Mouse (Mus musculus): ENCODE data around the gene Wdr31. TPM values are rescaled to one million over a fixed set of nuclear protein-coding genes. Genes with fewer than 3 reads are reported as not detected.
A peak's percentile ranks its signal among the peaks of the same experiment; 100 is the strongest.

Gene Wdr31
- total and polyA plus RNA-seq, 2 experiments from 2014 or later = 4.3 to 17.6 TPM

DNA sequence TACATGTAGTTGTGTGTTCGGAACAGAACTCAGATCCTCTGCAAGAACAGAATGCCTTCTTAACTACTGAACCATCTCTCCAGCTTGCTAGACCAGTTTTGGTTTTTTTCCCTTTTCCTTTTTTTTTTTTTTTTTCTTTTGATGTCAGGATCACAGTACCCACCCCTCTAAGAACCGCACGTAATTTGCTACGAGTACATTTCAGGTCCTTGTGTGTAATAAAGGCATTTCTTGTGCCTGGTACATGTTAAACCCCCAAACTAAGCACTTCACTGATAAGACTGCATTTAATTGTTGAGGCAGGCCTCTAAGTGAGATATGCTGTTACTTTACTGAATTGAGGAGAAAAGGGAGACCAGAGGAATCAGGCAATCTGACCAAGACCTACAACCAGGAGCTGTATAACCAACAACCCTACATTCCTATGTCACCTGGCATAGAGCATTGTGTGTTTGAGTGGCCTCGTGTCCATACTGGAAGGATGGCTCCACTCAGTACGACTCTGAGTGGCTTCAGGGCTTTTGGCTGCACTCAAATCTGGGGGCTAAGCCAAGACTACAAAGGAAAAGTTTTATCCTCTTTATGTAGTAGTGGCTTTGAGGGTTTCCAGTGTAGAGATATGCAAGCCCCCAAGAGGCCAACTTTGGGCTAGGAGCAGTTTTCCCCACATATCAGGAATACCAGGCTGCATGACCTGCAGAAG lies 7.0 kb upstream of the Wdr31 start:
- Histone ChIP-seq H3K36me3 (ENCODE audit: insufficient read depth, low read length) (no peaks in the 10 kb centered on the region), H3K4me2 (ENCODE audit: low read depth, low read length) (no peak overlapping the region), H3K9ac (replicated peaks; ENCODE audit: low read length) (no peak overlapping the region), H3K9me3 (ENCODE audit: low read length) (no peaks in the 10 kb centered on the region), H3K4me3 (ENCODE audit: low read length) (no peak overlapping the region), H3K27me3 (ENCODE audit: insufficient read depth, low read length) (no peaks in the 10 kb centered on the region), H3K4me1 (ENCODE audit: insufficient read depth, low read length) (no peaks in the 10 kb centered on the region), H3K27ac (no peak overlapping the region)
- no peak for DNase-seq (ENCODE audit: low spot score)
- 86% methylated on average over 6 of the region's 6 CpGs for WGBS
- no peak for TF ChIP-seq CTCF (IDR thresholded peaks at IDR 0.05; ENCODE audit: low read depth)
- ATAC-seq = no peak

DNA sequence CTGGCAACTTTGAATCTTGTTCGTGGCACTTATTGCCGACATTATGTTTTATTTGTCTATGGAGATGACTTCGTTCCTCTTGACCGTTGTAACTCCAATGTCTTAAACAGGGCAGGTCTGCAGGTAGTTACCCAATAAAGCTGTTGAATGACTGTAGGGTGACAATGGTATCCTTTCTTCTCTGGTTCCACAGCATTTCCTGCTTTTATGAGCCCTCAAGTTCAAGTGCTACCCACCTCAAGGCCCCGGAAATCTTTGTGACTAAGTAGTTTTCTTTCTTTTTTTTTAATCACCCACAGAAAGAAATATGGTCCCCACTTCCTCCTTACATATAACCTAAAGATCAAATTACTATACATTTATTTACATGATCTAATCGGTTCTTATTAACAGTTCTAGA lies 5.1 kb upstream of the Wdr31 start:
- no peak for DNase-seq (ENCODE audit: low spot score)
- no peak overlapping the region for H3K4me2 ChIP-seq (ENCODE audit: low read depth, low read length)
- no peak overlapping the region for H3K9ac ChIP-seq (replicated peaks; ENCODE audit: low read length)
- 91% methylated on average over 6 of the region's 6 CpGs for WGBS
- no peak for TF ChIP-seq CTCF (IDR thresholded peaks at IDR 0.05; ENCODE audit: low read depth)
- no peaks in the 10 kb centered on the region for H3K36me3 ChIP-seq (ENCODE audit: insufficient read depth, low read length)
- no peaks in the 10 kb centered on the region for H3K4me1 ChIP-seq (ENCODE audit: insufficient read depth, low read length)
- H3K27me3 ChIP-seq (ENCODE audit: insufficient read depth, low read length) = no peaks in the 10 kb centered on the region
- H3K9me3 ChIP-seq (ENCODE audit: low read length) = no peaks in the 10 kb centered on the region
- H3K4me3 ChIP-seq (ENCODE audit: low read length) = no peak overlapping the region
- H3K27ac ChIP-seq = no peak overlapping the region
- no peak for ATAC-seq

DNA sequence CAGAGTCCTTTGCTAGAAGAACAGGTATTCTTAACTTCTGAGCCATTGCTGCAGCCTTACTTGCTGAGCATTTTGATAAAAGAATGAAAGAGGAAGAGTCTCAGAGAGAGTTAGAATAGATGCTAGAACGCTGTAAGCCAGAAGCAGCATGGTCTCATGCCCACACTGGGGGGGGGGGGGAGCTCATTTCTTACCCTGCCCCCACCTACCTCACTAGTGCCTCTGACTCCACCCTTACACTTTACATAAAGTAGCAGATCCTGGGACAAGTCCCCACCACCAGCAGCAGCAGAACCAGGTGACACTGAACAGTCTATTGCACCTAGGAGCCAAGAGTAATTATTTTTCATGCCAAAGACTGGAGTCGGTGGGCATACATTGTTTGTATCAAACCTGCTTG lies 4.4 kb upstream of the Wdr31 start:
- Histone ChIP-seq H3K36me3 (ENCODE audit: insufficient read depth, low read length) (no peaks in the 10 kb centered on the region), H3K4me1 (ENCODE audit: insufficient read depth, low read length) (no peaks in the 10 kb centered on the region), H3K27ac (no peak overlapping the region), H3K4me3 (ENCODE audit: low read length) (no peak overlapping the region), H3K27me3 (ENCODE audit: insufficient read depth, low read length) (no peaks in the 10 kb centered on the region), H3K9me3 (ENCODE audit: low read length) (no peaks in the 10 kb centered on the region), H3K9ac (replicated peaks; ENCODE audit: low read length) (no peak overlapping the region), H3K4me2 (ENCODE audit: low read depth, low read length) (no peak overlapping the region)
- DNase-seq (ENCODE audit: low spot score) = no peak
- no peak for TF ChIP-seq CTCF (IDR thresholded peaks at IDR 0.05; ENCODE audit: low read depth)
- WGBS = 87% methylated on average over 2 of the region's 2 CpGs
- ATAC-seq = no peak

GRCm38 (mm10) chr4:62472071-62472470 lies 1.4 kb upstream of the Wdr31 start:
- 91% methylated on average over 2 of the region's 2 CpGs for WGBS
- no peak for ATAC-seq
- TF ChIP-seq CTCF (IDR thresholded peaks at IDR 0.05; ENCODE audit: low read depth) = no peak

DNA sequence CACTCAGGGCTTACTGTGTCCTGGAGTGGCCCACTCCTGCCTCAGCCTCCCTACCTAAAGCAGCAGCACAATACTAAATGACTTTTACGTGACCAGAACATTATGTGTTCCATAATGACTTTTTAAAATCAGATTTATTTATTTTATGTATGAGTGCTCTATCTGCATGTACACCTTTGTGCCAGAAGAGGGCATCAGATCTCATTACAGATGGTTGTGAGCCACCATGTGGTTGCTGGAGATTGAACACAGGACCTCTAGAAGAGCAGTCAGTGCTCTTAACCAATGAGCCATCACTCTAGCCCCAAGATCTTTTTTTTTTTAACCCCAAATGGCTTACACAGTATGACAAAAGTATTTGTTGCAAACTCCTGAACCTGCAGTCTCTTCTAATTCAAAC lies 2.5 kb downstream of the Wdr31 start:
- Histone ChIP-seq H3K27me3 (ENCODE audit: insufficient read depth, low read length) (no peaks in the 10 kb centered on the region), H3K27ac (no peak overlapping the region), H3K4me3 (ENCODE audit: low read length) (no peak overlapping the region), H3K4me2 (ENCODE audit: low read depth, low read length) (no peak overlapping the region), H3K9ac (replicated peaks; ENCODE audit: low read length) (no peak overlapping the region), H3K36me3 (ENCODE audit: insufficient read depth, low read length) (peaks cover 1% of the 10 kb centered on the region; the same call in 1 of the 2 replicates), H3K4me1 (ENCODE audit: insufficient read depth, low read length) (no peaks in the 10 kb centered on the region), H3K9me3 (ENCODE audit: low read length) (no peaks in the 10 kb centered on the region)
- DNase-seq (ENCODE audit: low spot score) (no peak), ATAC-seq (no peak)
- WGBS = 89% methylated on average over 1 of the region's 1 CpGs
- TF ChIP-seq CTCF (IDR thresholded peaks at IDR 0.05; ENCODE audit: low read depth) = peak; percentile 33

More at GRCm38 (mm10) chr4:62472071-62472470, 1.4 kb upstream of the Wdr31 start:
- Histone ChIP-seq H3K27me3 (ENCODE audit: insufficient read depth, low read length) (no peaks in the 10 kb centered on the region), H3K4me3 (ENCODE audit: low read length) (no peak overlapping the region), H3K9me3 (ENCODE audit: low read length) (no peaks in the 10 kb centered on the region), H3K4me2 (ENCODE audit: low read depth, low read length) (no peak overlapping the region), H3K27ac (no peak overlapping the region), H3K9ac (replicated peaks; ENCODE audit: low read length) (no peak overlapping the region), H3K36me3 (ENCODE audit: insufficient read depth, low read length) (no peaks in the 10 kb centered on the region), H3K4me1 (ENCODE audit: insufficient read depth, low read length) (no peaks in the 10 kb centered on the region)
- DNase-seq (ENCODE audit: low spot score) = no peak

DNA sequence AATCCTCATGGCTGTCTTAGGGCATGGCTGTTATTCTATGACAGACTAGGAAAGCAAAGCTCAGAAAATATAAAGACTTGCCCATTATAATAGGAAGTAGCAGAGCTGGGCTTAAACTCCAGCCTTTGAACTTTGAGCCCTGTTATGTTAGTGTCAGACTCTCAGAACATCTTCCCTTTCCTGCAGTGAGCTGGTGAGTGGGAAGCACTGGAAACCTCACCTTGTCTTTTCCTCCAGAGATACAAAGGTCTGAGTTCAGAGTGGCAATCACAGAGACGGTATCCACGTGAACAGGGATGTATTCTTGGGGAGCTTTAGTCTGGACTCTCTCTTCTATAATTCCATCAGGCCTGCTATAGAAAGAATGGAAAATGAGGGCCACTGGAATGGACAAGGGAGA lies 7.6 kb downstream of the Wdr31 start:
- no peaks in the 10 kb centered on the region for H3K9me3 ChIP-seq (ENCODE audit: low read length)
- no peak overlapping the region for H3K27ac ChIP-seq
- no peak for TF ChIP-seq CTCF (IDR thresholded peaks at IDR 0.05; ENCODE audit: low read depth)
- WGBS = 77% methylated on average over 2 of the region's 2 CpGs
- no peaks in the 10 kb centered on the region for H3K4me1 ChIP-seq (ENCODE audit: insufficient read depth, low read length)
- H3K9ac ChIP-seq (replicated peaks; ENCODE audit: low read length) = no peak overlapping the region
- no peak for DNase-seq (ENCODE audit: low spot score)
- ATAC-seq = no peak
- no peak overlapping the region for H3K4me2 ChIP-seq (ENCODE audit: low read depth, low read length)
- H3K36me3 ChIP-seq (ENCODE audit: insufficient read depth, low read length) = peaks cover 8% of the 10 kb centered on the region; the same call in 1 of the 2 replicates
- H3K27me3 ChIP-seq (ENCODE audit: insufficient read depth, low read length) = no peaks in the 10 kb centered on the region
- H3K4me3 ChIP-seq (ENCODE audit: low read length) = no peak overlapping the region

GRCm38 (mm10) chr4:62460348-62460747 lies 10.3 kb downstream of the Wdr31 start:
- 92% methylated on average over 8 of the region's 8 CpGs for WGBS
- Histone ChIP-seq H3K4me1 (ENCODE audit: insufficient read depth, low read length) (no peaks in the 10 kb centered on the region), H3K27me3 (ENCODE audit: insufficient read depth, low read length) (no peaks in the 10 kb centered on the region), H3K27ac (no peak overlapping the region), H3K36me3 (ENCODE audit: insufficient read depth, low read length) (peaks cover 8% of the 10 kb centered on the region; the same call in 1 of the 2 replicates), H3K4me2 (ENCODE audit: low read depth, low read length) (no peak overlapping the region), H3K9ac (replicated peaks; ENCODE audit: low read length) (no peak overlapping the region), H3K9me3 (ENCODE audit: low read length) (no peaks in the 10 kb centered on the region), H3K4me3 (ENCODE audit: low read length) (no peak overlapping the region)
- ATAC-seq = no peak
- TF ChIP-seq CTCF (IDR thresholded peaks at IDR 0.05; ENCODE audit: low read depth) = no peak
- DNase-seq (ENCODE audit: low spot score) = no peak
